Mouse (Mus musculus): ENCODE measurements around the gene Tas1r1.

GRCm38 (mm10) chr4:152020024-152020423 lies 18.3 kb downstream of the Tas1r1 start:
- TF ChIP-seq EP300 (IDR thresholded peaks at IDR 0.05; ENCODE audit: low read depth) (no peak), CTCF (IDR thresholded peaks at IDR 0.05; ENCODE audit: low read depth) (no peak)

All from liver, postnatal 0 days (tissue).